Mouse (Mus musculus): ENCODE results near the gene Ntsr2.
"Not testable (repeated sequence)": the region's sequence is repeated elsewhere in the genome, so short reads cannot be mapped to it uniquely, and the experiment has no call there.

The Ntsr2 gene

DNA sequence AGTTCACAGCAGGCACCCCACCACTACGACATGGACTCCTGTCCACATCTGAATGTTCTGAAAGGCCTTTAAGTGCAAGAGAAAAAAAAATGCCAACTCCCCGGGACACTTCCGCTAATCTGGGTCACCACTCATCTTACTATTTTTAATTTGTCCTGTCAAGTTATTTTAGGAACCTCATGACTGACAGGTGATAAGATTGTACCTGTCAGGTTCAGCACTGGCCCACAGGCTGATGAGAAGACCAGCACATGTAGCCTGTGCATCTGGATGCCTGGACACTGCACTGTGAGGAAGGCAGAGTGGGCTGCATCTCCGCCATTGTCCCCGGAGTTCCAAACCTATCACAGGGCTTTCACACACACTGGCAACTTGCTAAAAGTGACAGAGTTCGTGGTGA lies 3.4 kb upstream of the Ntsr2 start:
- no peak for DNase-seq

- no peak for DNase-seq
These were observed 2.4 kb downstream of the Ntsr2 start for GRCm38 (mm10) chr12:16655604-16656003.

- DNase-seq = no peak
These were observed 4.0 kb downstream of the Ntsr2 start for GRCm38 (mm10) chr12:16656906-16657875.

- no peak for DNase-seq
These were observed 8.3 kb downstream of the Ntsr2 start for GRCm38 (mm10) chr12:16661459-16661858.

DNA sequence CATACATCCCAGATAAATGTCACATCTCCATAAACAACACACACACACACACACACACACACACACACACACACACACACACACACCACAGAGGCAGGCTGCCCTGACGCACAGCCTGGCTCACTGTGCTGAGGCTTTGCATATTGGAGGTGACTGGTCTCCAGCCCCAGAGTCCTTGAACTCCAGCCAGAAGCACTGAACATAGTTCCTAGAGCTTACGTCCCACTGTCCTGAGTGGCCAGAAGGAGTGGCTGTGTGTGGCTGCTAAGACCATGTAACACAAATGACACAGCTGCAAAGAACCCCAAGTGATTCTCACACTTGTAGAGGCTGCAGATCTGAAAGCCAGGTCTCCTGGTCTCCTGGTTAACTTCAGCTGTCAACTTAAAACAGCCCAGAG lies 8.8 kb downstream of the Ntsr2 start:
- DNase-seq = no peak

DNA sequence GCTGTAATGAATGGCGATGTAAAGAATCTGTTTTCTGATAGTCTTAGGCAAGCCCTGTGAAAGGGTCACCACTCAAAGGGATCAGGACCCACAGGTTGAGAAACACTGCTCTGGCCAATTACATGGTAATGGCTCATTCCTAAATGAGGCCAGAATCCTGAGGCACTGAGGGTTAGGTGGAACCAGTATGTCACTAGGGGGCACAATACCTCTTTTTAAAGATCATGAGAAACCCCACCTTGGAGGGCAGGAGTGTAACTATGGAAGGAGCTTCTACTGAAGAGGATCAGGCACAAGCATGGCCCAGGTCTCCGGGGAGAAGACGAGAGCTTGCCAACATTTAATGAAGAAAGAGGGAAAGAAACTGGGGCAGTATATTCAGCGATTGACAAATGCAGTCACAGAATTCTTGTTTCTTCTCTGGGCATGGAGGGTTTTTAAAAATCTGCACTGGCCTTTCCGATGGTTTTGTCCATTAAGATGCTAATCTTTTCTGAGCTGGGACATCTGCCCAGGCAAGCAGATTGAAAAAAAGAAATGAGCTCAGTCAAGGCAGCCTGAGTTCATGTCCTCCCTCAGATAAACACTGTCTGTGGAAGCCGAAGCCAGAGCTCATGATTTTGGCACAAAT lies 9.9 kb downstream of the Ntsr2 start:
- DNase-seq = no peak

DNA sequence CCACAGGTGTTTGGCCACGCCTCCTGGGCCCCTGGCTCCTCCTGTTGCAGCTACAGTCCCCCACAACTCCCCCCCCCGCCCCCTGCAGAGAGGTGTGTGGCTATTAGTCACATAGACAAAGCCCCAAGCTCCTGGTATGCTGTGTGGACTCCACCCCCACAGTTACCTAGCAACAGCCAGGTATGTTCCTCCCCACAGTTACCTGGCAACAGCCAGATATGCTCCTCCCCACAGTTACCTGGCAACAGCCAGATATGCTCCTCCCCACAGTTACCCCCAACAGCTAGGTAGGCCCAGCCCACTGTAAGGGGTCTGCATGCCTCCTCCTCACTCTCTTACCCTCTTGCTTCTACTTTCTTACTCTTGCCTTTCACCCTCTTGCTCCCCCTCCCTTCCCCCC lies 11.8 kb downstream of the Ntsr2 start:
- DNase-seq = no peak

DNA sequence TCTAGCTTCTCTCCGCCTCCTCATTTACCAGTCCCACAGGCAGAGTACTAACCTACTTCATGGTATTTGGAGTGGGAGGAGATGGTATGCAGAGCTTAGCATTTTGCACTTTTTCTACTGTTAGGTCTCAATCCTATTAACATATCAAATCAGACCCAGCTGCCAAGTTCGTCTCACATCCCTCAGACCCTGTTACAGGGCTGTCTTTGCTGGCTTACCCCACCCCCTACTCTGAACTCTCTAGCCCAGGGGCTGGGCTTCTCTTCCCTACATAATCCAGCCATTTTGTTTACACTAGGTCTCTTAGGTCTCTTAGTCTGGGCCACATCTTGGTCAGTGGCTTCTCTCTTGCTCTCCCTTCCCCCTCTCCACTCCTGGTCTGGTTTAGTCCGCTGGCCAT lies 16.0 kb downstream of the Ntsr2 start:
- no peak for DNase-seq

- no peak for DNase-seq
These were observed 19.1 kb downstream of the Ntsr2 start for GRCm38 (mm10) chr12:16672246-16672645.

- DNase-seq = no peak
These were observed 37.4 kb downstream of the Ntsr2 start for GRCm38 (mm10) chr12:16690631-16691030.

- DNase-seq = no peak
These were observed 41.6 kb downstream of the Ntsr2 start for GRCm38 (mm10) chr12:16694783-16695182.

- not testable (repeated sequence) for DNase-seq
These were observed 42.1 kb downstream of the Ntsr2 start for GRCm38 (mm10) chr12:16695252-16695651.

- DNase-seq = no peak
These were observed 43.0 kb downstream of the Ntsr2 start for GRCm38 (mm10) chr12:16696146-16696545.

- DNase-seq = no peak
These were observed 45.5 kb downstream of the Ntsr2 start for GRCm38 (mm10) chr12:16698691-16699090.

Measured in thymus, postnatal 14 days (tissue).